Mouse (Mus musculus): Measurements from ENCODE around the gene Inpp5a. TPM values are rescaled to one million over a fixed set of nuclear protein-coding genes. Genes with fewer than 3 reads are reported as not detected.

Gene Inpp5a
- polyA plus RNA-seq, 1 experiment, result 37.8 TPM

GRCm38 (mm10) chr7:139468440-139468839 is 79.5 kb downstream of the Inpp5a start:
- TF ChIP-seq SRF (IDR thresholded peaks at IDR 0.05; ENCODE audit: control insufficient read depth, insufficient read length, low read depth), result no peak
- no peak for TF ChIP-seq USF1 (IDR thresholded peaks at IDR 0.05; ENCODE audit: low read depth)
- TF ChIP-seq POLR2AphosphoS2 (IDR thresholded peaks at IDR 0.05; ENCODE audit: insufficient read length, low read depth), result no peak
- no peak for TF ChIP-seq POLR2A (IDR thresholded peaks at IDR 0.05; ENCODE audit: insufficient read length, low read depth)
- TF ChIP-seq TCF12 (IDR thresholded peaks at IDR 0.05; ENCODE audit: insufficient read depth, poor library complexity, severe bottlenecking), result no peak
- TF ChIP-seq MYOD1 (IDR thresholded peaks at IDR 0.05; ENCODE audit: control insufficient read depth in 1 of 3, insufficient read length in 2 of 3, low read depth in 2 of 3), result peak in 2 of 3 experiments; percentile 46 to 81
- Histone ChIP-seq H3K4me3 (no peak overlapping the region), H3K27me3 (ENCODE audit: control insufficient read depth, insufficient read depth, insufficient read length) (no peaks in the 10 kb centered on the region), H3K4me2 (ENCODE audit: low read depth) (peak overlapping the region; percentile 39), H3K36me3 (ENCODE audit: control insufficient read depth, insufficient read depth) (no peaks in the 10 kb centered on the region), H3ac (ENCODE audit: control insufficient read depth, insufficient read length) (no peak overlapping the region), H3K79me2 (ENCODE audit: control insufficient read depth, insufficient read depth) (peaks cover 31% of the 10 kb centered on the region)

- Histone ChIP-seq H3ac (ENCODE audit: control insufficient read depth, insufficient read length) (no peak overlapping the region), H3K27me3 (ENCODE audit: control insufficient read depth, insufficient read depth, insufficient read length) (no peaks in the 10 kb centered on the region)
These were observed 80.5 kb downstream of the Inpp5a start for GRCm38 (mm10) chr7:139469457-139469856.

GRCm38 (mm10) chr7:139470481-139470880 is 81.6 kb downstream of the Inpp5a start:
- Histone ChIP-seq H3K79me2 (ENCODE audit: control insufficient read depth, insufficient read depth) (peaks cover 21% of the 10 kb centered on the region), H3ac (ENCODE audit: control insufficient read depth, insufficient read length) (no peak overlapping the region), H3K4me3 (no peak overlapping the region), H3K36me3 (ENCODE audit: control insufficient read depth, insufficient read depth) (no peaks in the 10 kb centered on the region), H3K27me3 (ENCODE audit: control insufficient read depth, insufficient read depth, insufficient read length) (no peaks in the 10 kb centered on the region), H3K4me2 (ENCODE audit: low read depth) (no peak overlapping the region)
- TF ChIP-seq MAX (IDR thresholded peaks at IDR 0.05; ENCODE audit: low read depth) (no peak), POLR2AphosphoS2 (IDR thresholded peaks at IDR 0.05; ENCODE audit: insufficient read length, low read depth) (no peak), CEBPB (IDR thresholded peaks at IDR 0.05; ENCODE audit: insufficient read depth, poor library complexity, severe bottlenecking) (no peak), E2F4 (IDR thresholded peaks at IDR 0.05; ENCODE audit: insufficient read depth) (no peak), SRF (IDR thresholded peaks at IDR 0.05; ENCODE audit: control insufficient read depth, insufficient read length, low read depth) (no peak), MYOG (IDR thresholded peaks at IDR 0.05; ENCODE audit: control insufficient read depth in 1 of 3, insufficient read depth in 1 of 3, insufficient read length in 2 of 3, low read depth in 2 of 3) (no peak), REST (IDR thresholded peaks at IDR 0.05; ENCODE audit: insufficient read depth, insufficient read length) (no peak), MYOD1 (IDR thresholded peaks at IDR 0.05; ENCODE audit: control insufficient read depth in 1 of 3, insufficient read length in 2 of 3, low read depth in 2 of 3) (no peak), POLR2A (IDR thresholded peaks at IDR 0.05; ENCODE audit: insufficient read length, low read depth) (no peak), TCF12 (IDR thresholded peaks at IDR 0.05; ENCODE audit: insufficient read depth, poor library complexity, severe bottlenecking) (no peak), USF1 (IDR thresholded peaks at IDR 0.05; ENCODE audit: low read depth) (no peak)

More at GRCm38 (mm10) chr7:139469457-139469856, 80.5 kb downstream of the Inpp5a start:
- Histone ChIP-seq H3K79me2 (ENCODE audit: control insufficient read depth, insufficient read depth) (peaks cover 30% of the 10 kb centered on the region), H3K36me3 (ENCODE audit: control insufficient read depth, insufficient read depth) (no peaks in the 10 kb centered on the region), H3K4me3 (no peak overlapping the region), H3K4me2 (ENCODE audit: low read depth) (peak overlapping the region; percentile 39)
- TF ChIP-seq MAX (IDR thresholded peaks at IDR 0.05; ENCODE audit: low read depth) (no peak), TCF3 (IDR thresholded peaks at IDR 0.05; ENCODE audit: insufficient read length, low read depth) (no peak), SRF (IDR thresholded peaks at IDR 0.05; ENCODE audit: control insufficient read depth, insufficient read length, low read depth) (no peak), REST (IDR thresholded peaks at IDR 0.05; ENCODE audit: insufficient read depth, insufficient read length) (no peak), POLR2A (IDR thresholded peaks at IDR 0.05; ENCODE audit: insufficient read length, low read depth) (no peak), USF1 (IDR thresholded peaks at IDR 0.05; ENCODE audit: low read depth) (no peak), E2F4 (IDR thresholded peaks at IDR 0.05; ENCODE audit: insufficient read depth) (no peak), POLR2AphosphoS2 (IDR thresholded peaks at IDR 0.05; ENCODE audit: insufficient read length, low read depth) (no peak), CEBPB (IDR thresholded peaks at IDR 0.05; ENCODE audit: insufficient read depth, poor library complexity, severe bottlenecking) (no peak), MYOD1 (IDR thresholded peaks at IDR 0.05; ENCODE audit: control insufficient read depth in 1 of 3, insufficient read length in 2 of 3, low read depth in 2 of 3) (no peak), TCF12 (IDR thresholded peaks at IDR 0.05; ENCODE audit: insufficient read depth, poor library complexity, severe bottlenecking) (no peak), MYOG (IDR thresholded peaks at IDR 0.05; ENCODE audit: control insufficient read depth in 1 of 3, insufficient read depth in 1 of 3, insufficient read length in 2 of 3, low read depth in 2 of 3) (no peak)

- Histone ChIP-seq H3K36me3 (ENCODE audit: control insufficient read depth, insufficient read depth) (no peaks in the 10 kb centered on the region), H3K4me3 (no peak overlapping the region), H3ac (ENCODE audit: control insufficient read depth, insufficient read length) (no peak overlapping the region), H3K27me3 (ENCODE audit: control insufficient read depth, insufficient read depth, insufficient read length) (no peaks in the 10 kb centered on the region), H3K79me2 (ENCODE audit: control insufficient read depth, insufficient read depth) (peaks cover 21% of the 10 kb centered on the region), H3K4me2 (ENCODE audit: low read depth) (no peak overlapping the region)
- no peak for TF ChIP-seq TCF12 (IDR thresholded peaks at IDR 0.05; ENCODE audit: insufficient read depth, poor library complexity, severe bottlenecking)
- TF ChIP-seq REST (IDR thresholded peaks at IDR 0.05; ENCODE audit: insufficient read depth, insufficient read length), result no peak
- TF ChIP-seq MYOG (IDR thresholded peaks at IDR 0.05; ENCODE audit: control insufficient read depth in 1 of 3, insufficient read depth in 1 of 3, insufficient read length in 2 of 3, low read depth in 2 of 3), result no peak
- no peak for TF ChIP-seq POLR2A (IDR thresholded peaks at IDR 0.05; ENCODE audit: insufficient read length, low read depth)
- no peak for TF ChIP-seq POLR2AphosphoS2 (IDR thresholded peaks at IDR 0.05; ENCODE audit: insufficient read length, low read depth)
- TF ChIP-seq MAX (IDR thresholded peaks at IDR 0.05; ENCODE audit: low read depth), result no peak
- TF ChIP-seq CEBPB (IDR thresholded peaks at IDR 0.05; ENCODE audit: insufficient read depth, poor library complexity, severe bottlenecking), result no peak
These were observed 83.1 kb downstream of the Inpp5a start for GRCm38 (mm10) chr7:139472052-139472451.

All from myocyte (in vitro differentiated cells).